Mouse (Mus musculus) activated CD4-positive, CD25-positive, alpha-beta regulatory T cell, adult 4 months (primary cell): ENCODE measurements at regions not wholly inside any gene's neighbourhood (a gene's known extent, or its start where the extent isn't known, plus 50 kb on each side); places are given as distances from the start of the nearest gene placed in this dataset.

Experiments used
- ATAC-seq: one replicate; pipeline ENCODE4 v1.8.0; 2017

GRCm38 (mm10) chr9:116511450-116511849, 336.3 kb upstream of the Tgfbr2 start:
- ATAC-seq = no peak

- no peak for ATAC-seq
Measured at GRCm38 (mm10) chr9:116507756-116508155, 332.6 kb upstream of the Tgfbr2 start.

- no peak for ATAC-seq
Measured at GRCm38 (mm10) chr9:116502831-116503230, 327.7 kb upstream of the Tgfbr2 start.

- no peak for ATAC-seq
Measured at GRCm38 (mm10) chr9:116500951-116501350, 325.8 kb upstream of the Tgfbr2 start.

GRCm38 (mm10) chr9:116491227-116491626, 316.1 kb upstream of the Tgfbr2 start:
- ATAC-seq = no peak

- ATAC-seq = no peak
Measured at GRCm38 (mm10) chr9:116489787-116490186, 314.6 kb upstream of the Tgfbr2 start.

GRCm38 (mm10) chr9:116489273-116489672, 314.1 kb upstream of the Tgfbr2 start:
- ATAC-seq = no peak

- no peak for ATAC-seq
Measured at GRCm38 (mm10) chr9:116477309-116477708, 302.1 kb upstream of the Tgfbr2 start.

GRCm38 (mm10) chr9:116475206-116475955, 300.2 kb upstream of the Tgfbr2 start:
- no peak for ATAC-seq

GRCm38 (mm10) chr9:116472855-116473254, 297.7 kb upstream of the Tgfbr2 start:
- ATAC-seq = no peak

- no peak for ATAC-seq
Measured at GRCm38 (mm10) chr9:116468569-116469250, 293.6 kb upstream of the Tgfbr2 start.

- no peak for ATAC-seq
Measured at GRCm38 (mm10) chr9:116466336-116466735, 291.2 kb upstream of the Tgfbr2 start.

- no peak for ATAC-seq
Measured at GRCm38 (mm10) chr9:116464626-116465025, 289.5 kb upstream of the Tgfbr2 start.

GRCm38 (mm10) chr9:116462232-116462631, 287.1 kb upstream of the Tgfbr2 start:
- ATAC-seq = no peak

GRCm38 (mm10) chr9:116460022-116460421, 284.9 kb upstream of the Tgfbr2 start:
- ATAC-seq = no peak

GRCm38 (mm10) chr9:116452050-116452449, 276.9 kb upstream of the Tgfbr2 start:
- ATAC-seq = no peak

- no peak for ATAC-seq
Measured at GRCm38 (mm10) chr9:116450829-116451228, 275.7 kb upstream of the Tgfbr2 start.

GRCm38 (mm10) chr9:116447734-116448133, 272.6 kb upstream of the Tgfbr2 start:
- ATAC-seq = no peak

GRCm38 (mm10) chr9:116438580-116438979, 263.4 kb upstream of the Tgfbr2 start:
- no peak for ATAC-seq

- ATAC-seq = no peak
Measured at GRCm38 (mm10) chr9:116434414-116434813, 259.3 kb upstream of the Tgfbr2 start.

- ATAC-seq = no peak
Measured at GRCm38 (mm10) chr9:116429061-116429460, 253.9 kb upstream of the Tgfbr2 start.

GRCm38 (mm10) chr9:116428475-116428874, 253.3 kb upstream of the Tgfbr2 start:
- ATAC-seq = no peak

GRCm38 (mm10) chr9:116427278-116427677, 252.1 kb upstream of the Tgfbr2 start:
- ATAC-seq = no peak

GRCm38 (mm10) chr9:116426269-116426999, 251.3 kb upstream of the Tgfbr2 start:
- ATAC-seq = no peak
